Mouse (Mus musculus): ENCODE data around the gene Clint1. TPM values are rescaled to one million over a fixed set of nuclear protein-coding genes. Genes with fewer than 3 reads are reported as not detected.

Clint1 gene
- total RNA-seq, 1 experiment from 2014 or later: 119 TPM

- no peak for ATAC-seq (ENCODE audit: extremely low read depth, insufficient number of reproducible peaks, low FRiP score, poor library complexity, severe bottlenecking)
Observed at GRCm38 (mm10) chr11:45840332-45840731, 11.5 kb upstream of the Clint1 start.

GRCm38 (mm10) chr11:45846008-45846407 is 5.8 kb upstream of the Clint1 start:
- no peak for ATAC-seq (ENCODE audit: extremely low read depth, insufficient number of reproducible peaks, low FRiP score, poor library complexity, severe bottlenecking)

- ATAC-seq (ENCODE audit: extremely low read depth, insufficient number of reproducible peaks, low FRiP score, poor library complexity, severe bottlenecking): no peak
Observed at GRCm38 (mm10) chr11:45847548-45847947, 4.3 kb upstream of the Clint1 start.

DNA sequence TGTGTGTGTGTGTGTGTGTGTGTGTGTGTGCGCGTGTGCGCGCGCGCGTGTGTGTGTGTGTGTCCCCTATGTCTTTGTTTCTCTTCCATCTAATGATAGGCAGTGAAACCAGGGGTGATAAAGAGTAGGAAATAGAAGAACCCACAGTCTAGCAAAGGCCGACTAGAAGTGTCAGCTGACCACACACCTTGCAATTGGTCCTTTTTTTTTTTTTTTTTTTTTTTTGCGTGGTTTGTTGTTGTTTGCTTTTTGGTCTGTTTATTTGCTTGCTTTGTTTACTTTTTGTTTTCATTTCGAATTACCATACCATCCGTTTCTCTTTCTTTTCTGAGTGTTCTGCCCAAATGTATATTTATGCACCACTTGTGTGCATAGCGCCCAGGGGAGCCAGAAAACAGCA is 3.6 kb upstream of the Clint1 start:
- no peak for ATAC-seq (ENCODE audit: extremely low read depth, insufficient number of reproducible peaks, low FRiP score, poor library complexity, severe bottlenecking)

- no peak for ATAC-seq (ENCODE audit: extremely low read depth, insufficient number of reproducible peaks, low FRiP score, poor library complexity, severe bottlenecking)
Observed at GRCm38 (mm10) chr11:45849203-45849602, 2.6 kb upstream of the Clint1 start.

- ATAC-seq (ENCODE audit: extremely low read depth, insufficient number of reproducible peaks, low FRiP score, poor library complexity, severe bottlenecking): peak; percentile 14; the same call in 1 of the 2 replicates
Observed at GRCm38 (mm10) chr11:45849859-45850258, 2.0 kb upstream of the Clint1 start.

DNA sequence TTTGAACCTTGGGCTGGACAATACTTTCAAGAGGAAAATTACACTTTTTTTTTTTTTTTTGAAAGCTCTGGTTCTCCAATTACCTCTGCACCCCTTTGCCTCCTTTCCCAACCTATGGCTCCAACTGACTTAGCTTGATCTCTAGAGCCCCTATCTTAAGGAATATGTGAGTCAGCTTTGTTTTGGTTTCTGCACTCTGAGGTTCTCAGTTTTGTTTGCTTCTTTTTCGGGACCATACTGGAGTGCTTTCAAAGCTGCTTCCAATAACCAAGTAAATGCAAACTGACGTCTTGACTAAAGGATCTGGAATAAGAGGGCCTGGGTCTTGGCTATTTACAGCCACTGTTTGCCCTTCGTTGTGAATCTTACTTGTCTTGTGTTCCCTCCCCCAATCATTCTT is 1.5 kb upstream of the Clint1 start:
- ATAC-seq (ENCODE audit: extremely low read depth, insufficient number of reproducible peaks, low FRiP score, poor library complexity, severe bottlenecking): no peak

DNA sequence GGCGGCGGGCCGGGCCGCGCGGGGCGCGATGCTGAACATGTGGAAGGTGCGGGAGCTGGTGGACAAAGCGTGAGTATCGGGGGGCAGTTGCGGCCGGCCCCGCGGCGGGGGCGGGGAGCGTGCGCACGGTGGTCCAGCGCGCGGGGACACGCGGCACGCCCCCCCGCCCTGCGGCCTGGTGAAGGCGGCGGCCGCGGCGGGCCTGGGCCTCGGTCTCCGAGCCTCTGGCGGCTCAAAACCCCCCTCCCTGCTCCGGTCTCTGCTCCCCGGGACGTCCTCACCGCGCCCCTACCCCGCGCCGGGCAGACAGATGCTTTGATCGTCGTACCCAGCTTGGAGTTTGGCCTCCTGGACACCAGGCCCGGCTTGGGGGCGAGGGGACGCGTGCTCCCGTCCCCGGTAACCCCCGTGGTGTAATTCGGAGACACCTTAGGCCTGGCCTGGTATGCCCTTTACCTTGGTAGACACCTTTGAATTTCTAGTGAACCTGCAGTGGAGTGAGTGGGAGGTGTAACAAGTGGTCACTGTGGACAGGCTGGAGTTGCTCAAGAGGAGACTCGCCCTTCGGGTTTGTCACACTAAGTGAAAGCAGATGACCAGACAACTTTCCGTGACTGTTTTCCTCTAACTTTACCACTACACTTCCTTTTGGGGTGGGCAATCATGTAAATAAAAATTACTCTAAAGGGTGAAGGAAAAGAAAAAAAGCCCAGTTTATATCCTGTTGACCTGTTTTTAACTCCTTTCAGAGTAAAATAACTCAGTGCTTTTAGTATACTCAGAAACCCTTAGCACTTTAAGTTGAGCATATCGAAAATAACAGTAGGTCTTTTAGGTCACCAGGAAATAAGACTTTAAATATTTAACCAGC is 508 bp downstream of the Clint1 start:
- ATAC-seq (ENCODE audit: extremely low read depth, insufficient number of reproducible peaks, low FRiP score, poor library complexity, severe bottlenecking): peak; percentile 46; the same call in 1 of the 2 replicates

DNA sequence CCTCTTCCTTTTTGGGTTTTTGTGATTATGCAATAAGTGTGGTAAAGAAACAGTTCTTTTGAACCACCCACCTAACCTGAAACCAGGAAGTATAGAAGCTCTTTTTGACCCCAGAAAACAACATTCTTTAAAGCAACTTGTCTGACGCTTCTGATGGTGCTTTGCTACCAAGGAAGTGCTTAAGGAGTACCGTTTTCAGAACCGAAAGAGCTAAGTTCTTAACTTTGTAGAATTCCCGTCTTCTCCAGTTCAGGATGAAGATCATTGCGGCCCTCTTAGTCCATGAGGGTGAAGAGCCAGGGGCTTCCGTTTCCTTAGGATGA is 1.1 kb downstream of the Clint1 start:
- ATAC-seq (ENCODE audit: extremely low read depth, insufficient number of reproducible peaks, low FRiP score, poor library complexity, severe bottlenecking): peak; percentile 44; the same call in 1 of the 2 replicates

- ATAC-seq (ENCODE audit: extremely low read depth, insufficient number of reproducible peaks, low FRiP score, poor library complexity, severe bottlenecking): no peak
Observed at GRCm38 (mm10) chr11:45853916-45854315, 2.1 kb downstream of the Clint1 start.

- no peak for ATAC-seq (ENCODE audit: extremely low read depth, insufficient number of reproducible peaks, low FRiP score, poor library complexity, severe bottlenecking)
Observed at GRCm38 (mm10) chr11:45854381-45854780, 2.5 kb downstream of the Clint1 start.

- ATAC-seq (ENCODE audit: extremely low read depth, insufficient number of reproducible peaks, low FRiP score, poor library complexity, severe bottlenecking): no peak
Observed at GRCm38 (mm10) chr11:45855407-45856148, 3.7 kb downstream of the Clint1 start.

- ATAC-seq (ENCODE audit: extremely low read depth, insufficient number of reproducible peaks, low FRiP score, poor library complexity, severe bottlenecking): no peak
Observed at GRCm38 (mm10) chr11:45856149-45856516, 4.3 kb downstream of the Clint1 start.

DNA sequence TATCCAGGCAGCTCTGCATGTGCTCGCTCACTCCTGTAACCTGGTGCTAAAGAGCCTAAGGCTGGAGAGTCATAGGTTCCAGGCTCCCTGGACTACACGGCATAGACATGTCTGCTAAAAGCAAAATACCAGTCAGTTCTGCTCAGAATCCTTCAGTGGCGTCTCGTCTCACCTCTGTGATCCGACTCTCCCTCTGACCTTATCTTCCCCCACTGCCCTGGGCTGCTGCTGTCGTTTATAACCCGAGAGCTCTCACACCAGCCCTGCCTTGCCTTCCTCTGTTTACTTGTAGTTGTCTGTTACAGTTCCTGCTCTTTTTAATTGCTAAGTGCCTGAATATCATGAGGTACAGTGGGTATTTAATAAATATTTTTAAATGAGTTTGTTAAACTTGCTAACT is 9.5 kb downstream of the Clint1 start:
- no peak for ATAC-seq (ENCODE audit: extremely low read depth, insufficient number of reproducible peaks, low FRiP score, poor library complexity, severe bottlenecking)

- no peak for ATAC-seq (ENCODE audit: extremely low read depth, insufficient number of reproducible peaks, low FRiP score, poor library complexity, severe bottlenecking)
Observed at GRCm38 (mm10) chr11:45864409-45864808, 12.6 kb downstream of the Clint1 start.

- no peak for ATAC-seq (ENCODE audit: extremely low read depth, insufficient number of reproducible peaks, low FRiP score, poor library complexity, severe bottlenecking)
Observed at GRCm38 (mm10) chr11:45865861-45866260, 14.0 kb downstream of the Clint1 start.

DNA sequence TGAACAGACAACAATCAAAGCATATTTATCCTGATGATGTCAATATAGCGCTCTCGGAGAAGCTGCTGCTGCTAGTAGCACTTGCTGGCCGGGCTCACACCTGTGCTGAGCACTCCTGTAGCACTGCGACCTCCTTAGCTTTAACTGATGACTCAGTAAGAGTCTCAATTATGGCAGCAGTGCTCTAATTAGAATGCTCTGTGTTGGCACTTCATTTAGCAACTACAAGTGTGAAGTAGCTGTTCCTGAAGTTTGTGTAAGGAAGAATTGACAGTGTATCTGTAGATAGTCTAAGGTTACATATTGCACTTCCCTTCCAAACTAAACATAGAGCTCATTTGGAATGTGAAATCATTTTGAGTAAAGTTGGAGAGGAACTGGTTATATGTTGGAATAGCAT is 14.7 kb downstream of the Clint1 start:
- ATAC-seq (ENCODE audit: extremely low read depth, insufficient number of reproducible peaks, low FRiP score, poor library complexity, severe bottlenecking): no peak

DNA sequence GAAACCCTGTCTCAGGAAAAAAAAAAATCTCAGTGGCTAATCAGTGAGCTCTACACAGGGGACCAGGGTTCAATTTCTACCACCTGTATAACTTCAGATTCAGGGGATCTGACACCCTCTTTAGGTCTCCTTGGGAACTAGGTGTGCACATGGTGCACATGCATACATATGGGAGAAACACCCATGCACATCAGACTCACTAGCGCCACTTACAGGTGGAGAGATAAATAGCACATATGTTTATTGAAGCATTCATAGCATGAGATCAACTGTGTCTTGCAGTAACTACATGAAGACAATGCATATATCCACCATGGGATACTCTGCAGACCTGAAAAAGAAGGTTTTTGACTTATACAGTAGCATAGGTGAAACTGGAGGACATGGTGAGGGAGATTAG is 21.8 kb downstream of the Clint1 start:
- peak; percentile 27; the same call in 1 of the 2 replicates for ATAC-seq (ENCODE audit: extremely low read depth, insufficient number of reproducible peaks, low FRiP score, poor library complexity, severe bottlenecking)

DNA sequence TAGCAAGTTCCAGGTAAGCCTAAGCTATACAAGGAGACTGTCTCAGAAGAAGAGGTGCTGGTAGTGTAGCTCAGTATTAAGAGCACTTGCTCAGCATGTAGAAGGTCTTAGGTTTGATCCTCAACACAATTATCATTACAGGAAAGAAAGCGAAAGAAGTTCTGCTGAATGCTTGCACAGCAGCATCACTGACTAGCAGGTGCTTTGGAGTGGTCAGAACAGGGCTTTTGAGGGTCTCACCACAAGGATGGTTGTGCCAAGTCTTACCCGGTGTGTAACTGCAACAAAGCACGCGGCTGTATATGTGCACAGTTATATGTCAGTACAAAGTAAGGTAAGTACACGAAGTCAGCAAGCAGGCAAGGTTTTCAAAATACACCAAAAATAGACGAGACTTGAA is 22.4 kb downstream of the Clint1 start:
- ATAC-seq (ENCODE audit: extremely low read depth, insufficient number of reproducible peaks, low FRiP score, poor library complexity, severe bottlenecking): no peak

DNA sequence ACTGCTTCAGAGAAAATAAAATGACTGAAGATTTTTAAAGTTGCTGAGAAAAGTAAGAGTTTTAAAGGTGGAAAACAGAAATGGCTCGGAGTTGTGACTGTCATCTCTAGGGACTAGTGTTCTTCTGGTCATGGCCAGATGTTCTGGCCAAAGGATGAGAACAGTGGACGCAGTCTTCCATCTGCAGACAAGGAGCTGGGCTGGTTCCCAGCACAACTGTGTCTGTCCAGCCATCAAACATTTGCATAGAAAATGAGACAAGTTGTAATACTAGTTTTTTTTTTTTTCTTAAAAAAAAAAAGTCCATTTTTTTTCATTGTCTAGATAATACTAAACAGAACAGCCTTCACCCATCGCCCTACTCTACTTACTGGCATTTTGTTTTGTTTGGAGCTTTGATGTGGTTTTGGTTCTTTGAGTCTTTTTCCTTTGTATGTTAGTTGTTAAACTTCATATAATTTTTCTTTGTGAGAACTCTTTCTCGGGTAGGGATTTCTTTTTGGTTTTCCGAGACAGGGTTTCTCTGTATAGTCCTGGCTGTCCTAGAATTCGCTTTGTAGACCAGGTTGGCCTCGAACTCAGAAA is 23.6 kb downstream of the Clint1 start:
- ATAC-seq (ENCODE audit: extremely low read depth, insufficient number of reproducible peaks, low FRiP score, poor library complexity, severe bottlenecking): no peak
